Mouse (Mus musculus) heart, embryonic 12.5 days (tissue): Measurements from ENCODE around the gene Pak1ip1. TPM values are rescaled to one million over a fixed set of nuclear protein-coding genes. Genes with fewer than 3 reads are reported as not detected.
"Not testable (repeated sequence)": the region's sequence is repeated elsewhere in the genome, so short reads cannot be mapped to it uniquely, and the experiment has no call there.

Experiments used
- ATAC-seq: fragments of 200-750 bp; cut with Nextera tagmentation; 2 replicates; pipeline ENCODE4 v1.8.0; 2017; ENCODE audit warnings: moderate TSS enrichment, moderate library complexity; ENCODE audit not compliant: insufficient number of reproducible peaks, low FRiP score
- H3K27ac ChIP-seq: fragments of 300-500 bp; sonication (generic); 2 replicates; pipeline ENCODE4 v1.5.1; 2016; ENCODE audit warnings: mild to moderate bottlenecking, moderate library complexity; ENCODE audit not compliant: poor library complexity, severe bottlenecking
- H3K27me3 ChIP-seq: fragments of 300-500 bp; sonication (generic); replicated peaks from 2 replicates; pipeline ENCODE4 v1.6.1; 2016; ENCODE audit warnings: mild to moderate bottlenecking, moderate library complexity
- H3K36me3 ChIP-seq: fragments of 300-500 bp; sonication (generic); 2 replicates; pipeline ENCODE4 v1.6.1; 2016; ENCODE audit warnings: mild to moderate bottlenecking, moderate library complexity
- H3K4me1 ChIP-seq: fragments of 300-500 bp; sonication (generic); replicated peaks from 2 replicates; pipeline ENCODE4 v1.6.1; 2016; ENCODE audit warnings: mild to moderate bottlenecking
- H3K4me2 ChIP-seq: fragments of 300-500 bp; sonication (generic); 2 replicates; pipeline ENCODE4 v1.6.1; 2016; ENCODE audit warnings: mild to moderate bottlenecking, moderate library complexity
- H3K4me3 ChIP-seq: fragments of 300-500 bp; sonication (generic); 2 replicates; pipeline ENCODE4 v1.5.1; 2016; ENCODE audit warnings: mild to moderate bottlenecking
- H3K9ac ChIP-seq: fragments of 300-500 bp; sonication (generic); 2 replicates; pipeline ENCODE4 v1.6.1; 2016; ENCODE audit warnings: mild to moderate bottlenecking, moderate library complexity
- H3K9me3 ChIP-seq: fragments of 300-500 bp; sonication (generic); replicated peaks from 2 replicates; pipeline ENCODE4 v1.6.1; 2016; ENCODE audit warnings: mild to moderate bottlenecking, moderate library complexity
- WGBS: fragments of 180-500 bp; shearing (Covaris S2); methylation state at CpG from one replicate; pipeline ENCODE4 v1.1.7; 2016; 5-methylcytosine and 5-hydroxymethylcytosine counted together
- polyA plus RNA-seq: library from polyadenylated mRNA; unstranded; fragments of >200 nt; fragmentation: Nextera tagmentation; extraction: Ambion mirVana; gene quantifications from 2 replicates; pipeline ENCODE4 v1.2.1, GENCODE M21; 2016

Pak1ip1 gene
- polyA plus RNA-seq, 1 experiment from 2014 or later: 55.5 TPM

GRCm38 (mm10) chr13:40978652-40979051, 22.2 kb upstream of the Pak1ip1 start:
- Histone ChIP-seq H3K27me3 (no peaks in the 10 kb centered on the region), H3K4me1 (no peaks in the 10 kb centered on the region), H3K4me3 (no peak overlapping the region), H3K27ac (0 out of 2 replicates have a peak overlapping the region, but pooled peaks have one; percentile 51), H3K36me3 (no peaks in the 10 kb centered on the region), H3K4me2 (no peak overlapping the region), H3K9me3 (no peaks in the 10 kb centered on the region), H3K9ac (no peak overlapping the region)
- 58% methylated on average over 4 of the region's 4 CpGs for WGBS
- peak; percentile 73 for ATAC-seq

GRCm38 (mm10) chr13:40979321-40979720, 21.5 kb upstream of the Pak1ip1 start:
- Histone ChIP-seq H3K9me3 (no peaks in the 10 kb centered on the region), H3K4me3 (no peak overlapping the region), H3K27me3 (no peaks in the 10 kb centered on the region), H3K27ac (peak overlapping the region; percentile 44; the same call in 1 of the 2 replicates), H3K4me2 (no peak overlapping the region), H3K9ac (no peak overlapping the region), H3K36me3 (no peaks in the 10 kb centered on the region), H3K4me1 (no peaks in the 10 kb centered on the region)
- WGBS: 38% methylated on average over 2 of the region's 2 CpGs
- no peak for ATAC-seq

- WGBS: 77% methylated on average over 1 of the region's 1 CpGs
- Histone ChIP-seq H3K4me1 (no peaks in the 10 kb centered on the region), H3K9ac (no peak overlapping the region), H3K4me2 (no peak overlapping the region), H3K27me3 (no peaks in the 10 kb centered on the region), H3K27ac (no peak overlapping the region), H3K36me3 (no peaks in the 10 kb centered on the region), H3K4me3 (no peak overlapping the region), H3K9me3 (no peaks in the 10 kb centered on the region)
- no peak for ATAC-seq
These were observed 18.1 kb upstream of the Pak1ip1 start for GRCm38 (mm10) chr13:40982759-40983158.

GRCm38 (mm10) chr13:40986081-40986480, 14.7 kb upstream of the Pak1ip1 start:
- Histone ChIP-seq H3K4me1 (no peaks in the 10 kb centered on the region), H3K4me2 (no peak overlapping the region), H3K27me3 (no peaks in the 10 kb centered on the region), H3K27ac (no peak overlapping the region), H3K9me3 (no peaks in the 10 kb centered on the region), H3K4me3 (no peak overlapping the region), H3K36me3 (no peaks in the 10 kb centered on the region), H3K9ac (no peak overlapping the region)
- 90% methylated on average over 5 of the region's 5 CpGs for WGBS
- no peak for ATAC-seq

GRCm38 (mm10) chr13:40987608-40988303, 13.1 kb upstream of the Pak1ip1 start:
- H3K9me3 ChIP-seq, H3K27ac ChIP-seq, H3K4me1 ChIP-seq, H3K36me3 ChIP-seq, H3K27me3 ChIP-seq, H3K4me3 ChIP-seq, ATAC-seq, H3K9ac ChIP-seq, H3K4me2 ChIP-seq: not testable (repeated sequence)
- WGBS: 59% methylated on average over 4 of the region's 4 CpGs

- no peak for ATAC-seq
- Histone ChIP-seq H3K4me1 (no peaks in the 10 kb centered on the region), H3K4me2 (no peak overlapping the region), H3K36me3 (no peaks in the 10 kb centered on the region), H3K27ac (no peak overlapping the region), H3K4me3 (no peak overlapping the region), H3K27me3 (no peaks in the 10 kb centered on the region), H3K9me3 (no peaks in the 10 kb centered on the region), H3K9ac (no peak overlapping the region)
- 54% methylated on average over 2 of the region's 2 CpGs for WGBS
These were observed 12.4 kb upstream of the Pak1ip1 start for GRCm38 (mm10) chr13:40988418-40988817.

- no peak overlapping the region for H3K9ac ChIP-seq
- WGBS: 35% methylated on average over 8 of the region's 8 CpGs
- no peak overlapping the region; the same call in 1 of the 2 replicates for H3K4me2 ChIP-seq
- H3K4me3 ChIP-seq: no peak overlapping the region
- no peaks in the 10 kb centered on the region for H3K36me3 ChIP-seq
- ATAC-seq: no peak
- H3K9me3 ChIP-seq: no peaks in the 10 kb centered on the region
- H3K4me1 ChIP-seq: peaks cover 9% of the 10 kb centered on the region
- H3K27ac ChIP-seq: peak overlapping the region; percentile 34; the same call in 1 of the 2 replicates
- no peaks in the 10 kb centered on the region for H3K27me3 ChIP-seq
These were observed 6.1 kb upstream of the Pak1ip1 start for GRCm38 (mm10) chr13:40994487-40995263.

GRCm38 (mm10) chr13:40998537-40998936, 2.3 kb upstream of the Pak1ip1 start:
- 82% methylated on average over 5 of the region's 5 CpGs for WGBS
- H3K4me3 ChIP-seq, H3K36me3 ChIP-seq, H3K27ac ChIP-seq, H3K4me2 ChIP-seq, ATAC-seq, H3K9me3 ChIP-seq, H3K9ac ChIP-seq, H3K27me3 ChIP-seq: not testable (repeated sequence)
- peaks cover 24% of the 10 kb centered on the region for H3K4me1 ChIP-seq

- WGBS: under 1% methylated on average over 25 of the region's 25 CpGs
These were observed 490 bp upstream of the Pak1ip1 start for GRCm38 (mm10) chr13:41000140-41000925.

GRCm38 (mm10) chr13:41002001-41002400, 1.2 kb downstream of the Pak1ip1 start:
- Histone ChIP-seq H3K9me3 (no peaks in the 10 kb centered on the region), H3K4me3 (peak overlapping the region; percentile 35), H3K27me3 (no peaks in the 10 kb centered on the region), H3K9ac (peak overlapping the region; percentile 45; the same call in 1 of the 2 replicates), H3K27ac (no peak overlapping the region), H3K4me1 (peaks cover 15% of the 10 kb centered on the region), H3K4me2 (peak overlapping the region; percentile 65), H3K36me3 (peaks cover 32% of the 10 kb centered on the region)
- ATAC-seq: no peak
- WGBS: 70% methylated on average over 5 of the region's 5 CpGs

More at GRCm38 (mm10) chr13:41000140-41000925, 490 bp upstream of the Pak1ip1 start:
- H3K36me3 ChIP-seq: peaks cover 17% of the 10 kb centered on the region
- peak; percentile 43 for ATAC-seq
- H3K4me3 ChIP-seq: peak overlapping the region; percentile 71
- peak overlapping the region; percentile 78 for H3K9ac ChIP-seq
- peaks cover 15% of the 10 kb centered on the region for H3K4me1 ChIP-seq
- H3K9me3 ChIP-seq: no peaks in the 10 kb centered on the region
- H3K27me3 ChIP-seq: no peaks in the 10 kb centered on the region
- peak overlapping the region; percentile 96 for H3K4me2 ChIP-seq
- H3K27ac ChIP-seq: peak overlapping the region; percentile 97

GRCm38 (mm10) chr13:41006244-41006643, 5.4 kb downstream of the Pak1ip1 start:
- Histone ChIP-seq H3K9ac (no peak overlapping the region), H3K27ac (no peak overlapping the region), H3K4me2 (no peak overlapping the region), H3K36me3 (peaks cover 75% of the 10 kb centered on the region), H3K4me3 (no peak overlapping the region), H3K4me1 (peaks cover 7% of the 10 kb centered on the region), H3K27me3 (no peaks in the 10 kb centered on the region), H3K9me3 (no peaks in the 10 kb centered on the region)
- no peak for ATAC-seq
- 91% methylated on average over 4 of the region's 4 CpGs for WGBS
